Comparison of ENCODE assay signal across 7 mouse cellular contexts in genomic region chr6:54272556-54273378, GRCm38 (mm10). TPM values are rescaled to one million over a fixed set of nuclear protein-coding genes. Genes with fewer than 3 reads are reported as not detected.
DNase-seq lines count a peak whose midpoint lies in the region; ATAC-seq and TF ChIP-seq lines count a peak whose summit lies in the region.

No protein-coding gene starts in this region.

- DNase-seq in kidney, postnatal 0 days (ENCODE audit: low spot score): peak; percentile 58
- DNase-seq in kidney, adult 9 months: no peak
- DNase-seq in brain, adult 2 months (ENCODE audit: low read depth, low spot score): peak; percentile 88
- peak; percentile 39 for DNase-seq in brain, embryonic 14.5 days (ENCODE audit: low read depth)
- peak; percentile 61 for DNase-seq in limb, embryonic 11.5 days (ENCODE audit: low spot score)
- no peak for DNase-seq in adrenal gland, adult (ENCODE audit: inconsistent age in 2 of 2, low spot score in 1 of 2)
- no peak for DNase-seq in left cerebral cortex, postnatal 10 days (ENCODE audit: extremely low spot score in 1 of 2, low spot score in 2 of 2)

- H3K36me3 ChIP-seq in kidney, postnatal 0 days (ENCODE audit: insufficient read depth, low read length): no peaks in the 10 kb centered on the region
- H3K36me3 ChIP-seq in limb, embryonic 11.5 days (ENCODE audit: control insufficient read depth, insufficient read depth, low read length): no peaks in the 10 kb centered on the region

- H3K4me3 ChIP-seq in kidney, postnatal 0 days (replicated peaks; ENCODE audit: low read depth, low read length): no peak overlapping the region
- no peak overlapping the region for H3K4me3 ChIP-seq in limb, embryonic 11.5 days (ENCODE audit: low read depth, low read length)

- no peak overlapping the region for H3K4me2 ChIP-seq in kidney, postnatal 0 days (ENCODE audit: low read length)
- H3K4me2 ChIP-seq in limb, embryonic 11.5 days (ENCODE audit: low read depth, severe bottlenecking): no peak overlapping the region

- H3K4me1 ChIP-seq in kidney, postnatal 0 days (replicated peaks; ENCODE audit: insufficient read depth, low read length): peaks cover 8% of the 10 kb centered on the region
- H3K4me1 ChIP-seq in limb, embryonic 11.5 days (ENCODE audit: control insufficient read depth, insufficient read depth, low read length): peaks cover 14% of the 10 kb centered on the region

- no peak overlapping the region for H3K27ac ChIP-seq in kidney, postnatal 0 days
- H3K27ac ChIP-seq in limb, embryonic 11.5 days (replicated peaks; ENCODE audit: low read depth, low read length): peak overlapping the region; percentile 38; the same call in 1 of the 2 replicates

- H3K27me3 ChIP-seq in kidney, postnatal 0 days (ENCODE audit: insufficient read depth, low read length): no peaks in the 10 kb centered on the region
- no peaks in the 10 kb centered on the region for H3K27me3 ChIP-seq in limb, embryonic 11.5 days (ENCODE audit: control insufficient read depth, insufficient read depth, low read length)

- 60% methylated on average over 14 of the region's 14 CpGs for WGBS in kidney, postnatal 0 days
- WGBS in limb, embryonic 11.5 days: 41% methylated on average over 14 of the region's 14 CpGs

- TF ChIP-seq CTCF in kidney, postnatal 0 days (IDR thresholded peaks at IDR 0.05; ENCODE audit: low read depth): no peak
- TF ChIP-seq CTCF in brain, embryonic 14.5 days (IDR thresholded peaks at IDR 0.05; ENCODE audit: borderline replicate concordance, extremely low read depth, insufficient read depth, insufficient read length): no peak

- TF ChIP-seq POLR2A in brain, embryonic 14.5 days (IDR thresholded peaks at IDR 0.05; ENCODE audit: borderline replicate concordance, extremely low read depth, insufficient read depth, insufficient read length, poor library complexity, severe bottlenecking): no peak

- ATAC-seq in kidney, postnatal 0 days (replicated peaks; ENCODE audit: low FRiP score, low read depth): no peak
- peak; percentile 65; the same call in 1 of the 2 replicates for ATAC-seq in limb, embryonic 11.5 days (ENCODE audit: insufficient number of reproducible peaks, low FRiP score, low TSS enrichment, low read depth)

- H3K9me3 ChIP-seq in kidney, postnatal 0 days (replicated peaks; ENCODE audit: low read length): no peaks in the 10 kb centered on the region
- H3K9me3 ChIP-seq in limb, embryonic 11.5 days (ENCODE audit: control insufficient read depth, low read length): no peaks in the 10 kb centered on the region

- intact Hi-C loops in left cerebral cortex, postnatal 10 days (cut with DNase I): no loop called here

- no peak overlapping the region for H3K9ac ChIP-seq in kidney, postnatal 0 days (ENCODE audit: low read depth, low read length)
- peak overlapping the region; percentile 14; the same call in 1 of the 2 replicates for H3K9ac ChIP-seq in limb, embryonic 11.5 days (ENCODE audit: low read length)

RNA-seq across cellular contexts. Expression of gene Prr15, which starts 52.9 kb away (rescaled TPM):
- polyA plus RNA-seq in kidney, postnatal 0 days (2015; fragmentation: Nextera tagmentation; extraction: Ambion mirVana): 12.1 and 12.3 TPM in 2 replicates
- polyA plus RNA-seq in brain, embryonic 14.5 days (2012; rRNA removed): 1.6 and 1.8 TPM in 2 replicates
- polyA plus RNA-seq in limb, embryonic 11.5 days (2014; fragmentation: Nextera tagmentation; extraction: Ambion mirVana): 0.09 and 0.24 TPM in 2 replicates
- total RNA-seq in left cerebral cortex, postnatal 10 days (2021): 1 to 10 TPM; 1.4 to 2.3 TPM

Comparison
In these comparisons a context has a peak if more than half of its experiments do, and no peak if none do; other contexts are left out.
1. DNase-seq: peak in kidney, postnatal 0 days (single experiment), brain, adult 2 months (single experiment), brain, embryonic 14.5 days (single experiment) and limb, embryonic 11.5 days (single experiment); none in kidney, adult 9 months (single experiment), adrenal gland, adult (0 of 2) and left cerebral cortex, postnatal 10 days (0 of 2).